Mouse (Mus musculus): ENCODE measurements around the gene Anpep.

Anpep gene

DNA sequence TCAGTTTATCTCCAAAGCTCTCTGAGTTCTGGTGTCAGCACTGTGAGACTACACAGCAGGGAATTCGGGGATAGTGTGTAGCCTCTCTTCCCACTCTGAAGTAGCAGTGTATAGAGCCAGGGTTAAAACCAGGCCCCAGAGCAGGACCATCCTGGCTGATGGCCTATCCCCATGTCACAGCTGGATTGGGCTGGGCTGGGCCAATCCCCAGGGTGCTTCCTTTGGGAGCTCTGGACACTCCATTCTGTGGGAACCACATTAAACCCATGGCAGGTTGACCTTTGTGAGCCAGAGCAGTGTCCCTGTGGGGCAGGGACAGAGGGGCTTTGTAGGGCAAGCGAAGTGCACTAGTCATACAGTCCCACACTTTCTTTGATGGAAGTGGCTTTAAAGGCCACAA is 14.5 kb downstream of the Anpep start:
- no peaks in the 10 kb centered on the region for H3K36me3 ChIP-seq (ENCODE audit: control insufficient read depth, insufficient read depth, low read length, poor library complexity, severe bottlenecking)
- H3K27me3 ChIP-seq (ENCODE audit: control insufficient read depth, insufficient read depth, low read length, poor library complexity, severe bottlenecking), result no peaks in the 10 kb centered on the region; the same call in 1 of the 2 replicates
- no peak for DNase-seq (ENCODE audit: low read depth, low spot score)

DNA sequence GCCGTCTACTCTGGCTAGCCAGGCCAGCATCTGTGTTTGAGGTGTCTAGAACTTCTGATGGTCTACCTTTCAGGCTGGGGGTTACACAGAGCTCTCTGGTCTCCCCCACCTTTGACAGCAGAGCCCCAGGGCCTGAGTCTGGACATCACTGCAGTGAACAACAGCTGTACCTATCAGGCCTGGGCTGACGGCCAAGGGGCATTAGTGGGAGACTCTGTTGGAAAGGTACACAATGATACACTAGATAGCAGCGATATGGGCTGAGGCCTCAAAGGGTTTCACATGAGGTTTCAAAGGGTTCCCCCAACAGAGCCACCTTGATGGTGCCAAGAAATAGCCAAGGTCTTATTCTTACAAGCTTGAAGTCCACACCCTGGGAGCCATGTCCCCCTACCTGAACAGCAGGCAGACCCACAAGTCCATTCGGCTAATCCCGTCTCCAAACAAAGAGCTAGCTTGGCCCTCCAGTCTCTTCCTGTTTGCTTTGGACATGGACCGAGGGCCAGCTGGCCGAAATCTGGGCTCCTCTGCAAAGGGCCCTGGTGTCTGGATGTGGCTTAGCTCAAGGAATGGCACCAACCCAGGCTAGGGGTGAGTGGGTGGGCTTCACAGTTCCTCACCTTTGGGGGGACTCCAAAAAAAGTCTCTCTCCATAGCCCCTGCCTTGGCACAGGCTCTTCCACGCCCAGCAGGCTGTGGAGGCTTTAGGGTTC is 16.6 kb downstream of the Anpep start:
- DNase-seq (ENCODE audit: low read depth, low spot score), result no peak
- no peaks in the 10 kb centered on the region for H3K27me3 ChIP-seq (ENCODE audit: control insufficient read depth, insufficient read depth, low read length, poor library complexity, severe bottlenecking)
- H3K36me3 ChIP-seq (ENCODE audit: control insufficient read depth, insufficient read depth, low read length, poor library complexity, severe bottlenecking), result no peaks in the 10 kb centered on the region

DNA sequence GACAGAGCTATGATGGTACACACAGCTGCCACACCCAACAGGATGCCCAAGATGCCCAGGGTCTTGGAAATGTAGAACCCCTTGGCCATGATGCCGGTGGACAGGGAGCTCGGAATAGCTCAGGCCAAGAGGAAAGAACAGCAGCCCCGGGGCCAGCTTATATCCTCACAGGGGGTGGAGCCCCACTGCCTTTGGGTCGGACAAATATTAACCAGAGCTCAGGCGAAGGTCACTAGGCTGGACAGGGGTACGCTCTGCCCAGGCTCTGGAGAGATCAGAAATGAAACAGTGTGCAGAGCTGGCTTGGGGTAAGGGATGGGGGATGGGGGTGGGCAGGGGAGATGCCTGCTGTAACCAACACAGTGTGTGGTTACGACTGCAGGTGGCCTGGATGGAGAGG is 18.7 kb downstream of the Anpep start:
- no peak for DNase-seq (ENCODE audit: low read depth, low spot score)
- Histone ChIP-seq H3K27me3 (ENCODE audit: control insufficient read depth, insufficient read depth, low read length, poor library complexity, severe bottlenecking) (no peaks in the 10 kb centered on the region), H3K36me3 (ENCODE audit: control insufficient read depth, insufficient read depth, low read length, poor library complexity, severe bottlenecking) (no peaks in the 10 kb centered on the region)

DNA sequence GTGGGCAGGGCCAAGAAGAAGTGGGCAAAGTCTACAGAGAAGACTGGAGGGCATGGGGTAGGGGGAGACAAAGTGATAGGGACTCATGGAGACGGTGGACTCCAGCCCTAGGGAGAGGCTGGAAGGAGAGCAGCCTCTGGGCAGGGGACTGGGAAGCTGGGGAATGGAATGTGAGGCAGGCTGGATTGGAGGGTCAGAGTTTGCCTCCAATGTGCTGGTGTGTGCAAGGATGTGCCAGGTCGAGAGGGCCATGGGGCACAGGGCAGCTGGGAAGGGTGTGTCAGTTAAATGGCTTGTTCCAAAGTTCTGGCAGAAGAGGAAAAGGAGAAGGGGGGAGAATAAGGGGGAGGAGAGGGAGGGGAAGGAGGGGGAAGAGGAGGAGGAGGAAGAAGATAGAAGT is 23.6 kb downstream of the Anpep start:
- no peak for DNase-seq (ENCODE audit: low read depth, low spot score)
- no peaks in the 10 kb centered on the region for H3K27me3 ChIP-seq (ENCODE audit: control insufficient read depth, insufficient read depth, low read length, poor library complexity, severe bottlenecking)

DNA sequence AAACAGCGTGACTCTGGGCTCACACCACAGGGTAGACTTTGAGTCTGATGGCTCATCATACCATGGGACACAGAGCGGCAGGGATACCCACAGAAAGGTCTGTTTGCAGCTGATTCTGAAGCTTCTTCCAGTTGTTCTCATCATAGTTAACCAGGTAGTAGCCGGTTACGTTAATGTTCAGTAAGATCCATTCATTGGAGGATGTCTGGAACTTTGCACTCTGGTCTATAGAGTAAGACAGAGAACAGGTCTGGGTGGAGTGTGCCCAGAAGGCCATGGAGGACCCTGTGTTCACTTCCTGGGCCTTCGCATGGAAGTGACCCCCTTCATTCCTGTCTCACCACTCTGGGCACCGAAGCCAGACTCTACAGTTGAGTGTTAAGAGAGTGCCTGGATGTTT is 25.7 kb downstream of the Anpep start:
- Histone ChIP-seq H3K27me3 (ENCODE audit: control insufficient read depth, insufficient read depth, low read length, poor library complexity, severe bottlenecking) (no peaks in the 10 kb centered on the region), H3K36me3 (ENCODE audit: control insufficient read depth, insufficient read depth, low read length, poor library complexity, severe bottlenecking) (no peaks in the 10 kb centered on the region)
- DNase-seq (ENCODE audit: low read depth, low spot score), result no peak

More for the DNA sequence above, 23.6 kb downstream of the Anpep start:
- no peaks in the 10 kb centered on the region for H3K36me3 ChIP-seq (ENCODE audit: control insufficient read depth, insufficient read depth, low read length, poor library complexity, severe bottlenecking)

DNA sequence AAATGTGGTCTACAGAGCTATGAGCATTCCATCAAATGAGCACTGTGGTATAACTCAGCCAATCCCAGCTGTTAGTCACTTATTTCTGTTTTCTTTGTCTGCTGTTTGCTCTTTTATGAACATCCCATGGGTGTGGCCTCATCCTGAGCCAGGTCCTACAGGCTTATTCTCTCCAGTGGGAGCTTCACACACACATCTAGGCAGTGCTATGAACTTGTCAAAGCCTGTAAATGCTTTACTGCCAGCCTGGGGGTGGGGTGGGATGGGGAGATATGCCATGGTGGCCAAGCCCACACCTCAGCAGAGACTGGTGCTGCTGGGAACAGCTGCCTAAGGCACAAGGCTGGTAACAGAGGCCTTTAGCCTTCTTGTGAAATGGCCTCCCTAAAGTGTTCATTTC is 27.9 kb downstream of the Anpep start:
- no peak for DNase-seq (ENCODE audit: low read depth, low spot score)
- Histone ChIP-seq H3K36me3 (ENCODE audit: control insufficient read depth, insufficient read depth, low read length, poor library complexity, severe bottlenecking) (no peaks in the 10 kb centered on the region), H3K27me3 (ENCODE audit: control insufficient read depth, insufficient read depth, low read length, poor library complexity, severe bottlenecking) (no peaks in the 10 kb centered on the region)

DNA sequence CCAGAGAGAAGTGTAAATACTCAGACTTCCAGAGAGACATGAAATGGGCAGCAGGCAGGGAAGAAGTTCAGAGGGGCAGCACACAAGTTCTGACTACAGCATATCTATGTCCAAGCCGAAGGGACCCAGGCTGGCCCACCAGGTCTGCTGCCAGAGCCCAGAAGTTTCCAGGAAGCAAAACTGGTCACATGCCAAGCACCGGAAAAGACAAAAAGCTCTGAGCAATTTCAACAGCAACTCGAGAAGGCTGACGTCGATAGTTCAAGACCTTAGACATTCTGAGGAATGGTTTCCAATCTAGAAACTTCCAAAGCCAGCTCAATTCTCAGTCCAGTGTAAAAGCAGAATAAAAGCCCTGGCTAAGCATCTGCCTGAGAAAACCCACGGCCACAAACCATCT is 29.3 kb downstream of the Anpep start:
- H3K36me3 ChIP-seq (ENCODE audit: control insufficient read depth, insufficient read depth, low read length, poor library complexity, severe bottlenecking), result no peaks in the 10 kb centered on the region
- no peaks in the 10 kb centered on the region for H3K27me3 ChIP-seq (ENCODE audit: control insufficient read depth, insufficient read depth, low read length, poor library complexity, severe bottlenecking)
- no peak for DNase-seq (ENCODE audit: low read depth, low spot score)

DNA sequence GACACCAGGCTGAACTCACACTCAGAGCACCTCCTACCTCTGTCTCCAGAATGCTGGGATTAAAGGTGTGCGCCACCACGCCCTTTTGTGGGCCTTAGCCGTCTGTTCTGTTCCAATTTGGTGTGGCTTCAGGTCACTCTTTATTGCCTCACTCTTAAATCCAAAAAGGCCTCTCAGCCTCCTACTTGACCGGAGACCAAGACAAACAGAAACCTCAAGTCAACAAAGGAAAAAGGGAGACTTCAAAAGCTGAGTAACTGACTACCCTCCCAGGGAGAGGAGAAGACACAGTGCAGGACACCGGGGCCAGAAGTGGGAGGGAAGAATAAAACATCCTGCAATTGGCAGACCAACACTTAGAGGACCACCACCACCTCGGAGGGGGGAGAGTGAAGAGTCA is 29.7 kb downstream of the Anpep start:
- no peaks in the 10 kb centered on the region for H3K27me3 ChIP-seq (ENCODE audit: control insufficient read depth, insufficient read depth, low read length, poor library complexity, severe bottlenecking)
- no peaks in the 10 kb centered on the region for H3K36me3 ChIP-seq (ENCODE audit: control insufficient read depth, insufficient read depth, low read length, poor library complexity, severe bottlenecking)
- no peak for DNase-seq (ENCODE audit: low read depth, low spot score)

DNA sequence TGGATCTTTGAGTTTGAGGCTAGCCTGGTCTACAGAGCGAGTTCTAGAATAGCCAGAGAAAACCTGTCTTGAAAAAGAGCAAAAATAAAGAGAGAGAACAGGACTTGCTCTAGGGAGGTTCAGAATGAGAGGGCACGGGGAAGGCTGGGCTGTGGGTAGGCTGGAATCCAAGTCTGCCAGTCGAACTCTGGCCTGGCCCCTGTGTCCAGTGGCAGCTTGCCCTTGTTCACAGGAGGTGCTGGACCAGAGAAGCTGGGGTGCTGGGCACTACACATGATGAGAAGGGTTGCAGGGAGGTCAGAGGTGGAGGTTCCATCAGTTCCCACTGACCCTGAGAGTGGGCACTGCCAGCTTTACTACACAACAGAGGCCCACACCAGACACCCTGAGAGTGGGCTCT is 32.5 kb downstream of the Anpep start:
- no peaks in the 10 kb centered on the region for H3K36me3 ChIP-seq (ENCODE audit: control insufficient read depth, insufficient read depth, low read length, poor library complexity, severe bottlenecking)
- no peak for DNase-seq (ENCODE audit: low read depth, low spot score)
- no peaks in the 10 kb centered on the region for H3K27me3 ChIP-seq (ENCODE audit: control insufficient read depth, insufficient read depth, low read length, poor library complexity, severe bottlenecking)

DNA sequence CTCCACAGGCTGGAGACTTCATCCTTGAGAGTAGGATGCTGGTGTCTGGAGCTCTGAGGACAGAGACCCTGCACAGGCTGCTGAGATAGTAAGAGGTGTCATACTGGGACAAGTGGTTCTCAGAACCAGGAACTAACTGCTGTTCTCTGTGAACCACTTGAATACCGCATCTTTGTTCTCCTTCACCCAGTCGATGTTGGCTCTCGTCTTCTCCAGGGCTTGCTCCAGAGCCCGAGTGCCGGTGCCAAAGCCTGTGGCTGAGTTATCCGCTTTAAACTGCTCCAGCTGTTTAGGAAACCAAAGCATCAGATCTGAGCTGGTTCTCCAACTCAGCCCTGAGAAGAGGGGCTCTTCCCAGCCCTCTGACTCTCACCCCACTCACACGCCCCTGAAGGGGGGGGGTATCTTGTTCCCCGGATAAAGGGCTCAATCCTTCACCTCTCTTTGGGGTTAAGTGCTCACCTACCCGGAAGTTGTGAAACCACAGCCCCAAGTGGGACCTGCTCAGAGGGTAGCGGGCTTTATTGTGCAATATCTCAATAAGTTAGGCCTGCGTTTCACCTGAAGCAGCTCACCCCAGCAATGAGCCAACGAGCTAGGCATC is 38.7 kb downstream of the Anpep start:
- Histone ChIP-seq H3K27me3 (ENCODE audit: control insufficient read depth, insufficient read depth, low read length, poor library complexity, severe bottlenecking) (no peaks in the 10 kb centered on the region), H3K36me3 (ENCODE audit: control insufficient read depth, insufficient read depth, low read length, poor library complexity, severe bottlenecking) (no peaks in the 10 kb centered on the region)
- no peak for DNase-seq (ENCODE audit: low read depth, low spot score)

DNA sequence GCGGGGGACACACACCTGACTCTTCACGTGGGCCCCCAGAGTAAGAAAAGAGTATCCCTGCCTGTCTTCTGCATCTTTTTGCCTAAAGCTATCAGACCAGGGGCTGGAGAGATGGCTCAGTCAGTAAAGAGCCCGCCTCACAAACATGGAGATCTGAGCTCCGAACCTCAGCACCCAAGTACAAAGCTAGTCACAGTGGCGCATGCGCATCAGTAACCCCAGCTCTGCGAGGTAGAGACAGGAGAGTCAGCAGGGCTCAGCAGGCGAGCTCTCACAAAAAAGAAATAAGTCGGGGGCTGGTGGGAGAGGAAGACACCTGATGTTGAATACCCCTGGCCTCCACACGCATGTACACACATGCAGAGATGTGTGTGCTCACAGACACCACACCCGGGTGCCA is 40.9 kb downstream of the Anpep start:
- Histone ChIP-seq H3K27me3 (ENCODE audit: control insufficient read depth, insufficient read depth, low read length, poor library complexity, severe bottlenecking) (no peaks in the 10 kb centered on the region), H3K36me3 (ENCODE audit: control insufficient read depth, insufficient read depth, low read length, poor library complexity, severe bottlenecking) (no peaks in the 10 kb centered on the region)
- no peak for DNase-seq (ENCODE audit: low read depth, low spot score)

DNA sequence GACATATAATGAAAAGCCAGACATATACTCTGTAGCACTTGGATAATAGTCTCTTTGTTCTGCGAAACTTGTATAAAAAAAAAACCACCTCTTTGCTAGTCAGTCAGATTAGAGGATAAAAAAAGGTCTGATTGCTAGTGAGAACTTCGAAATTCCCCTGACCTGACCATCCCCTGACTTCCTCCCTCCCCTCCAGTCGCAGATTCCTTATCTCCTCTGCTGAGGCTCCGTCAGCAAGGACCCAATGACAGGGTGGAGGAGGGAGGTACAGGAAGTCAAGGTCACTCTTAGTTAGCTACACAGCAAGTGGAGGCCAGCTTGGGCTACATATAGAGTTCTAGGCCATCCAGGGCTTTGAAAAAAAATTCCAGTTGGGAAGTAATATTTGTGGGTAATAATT is 41.3 kb downstream of the Anpep start:
- Histone ChIP-seq H3K27me3 (ENCODE audit: control insufficient read depth, insufficient read depth, low read length, poor library complexity, severe bottlenecking) (no peaks in the 10 kb centered on the region), H3K36me3 (ENCODE audit: control insufficient read depth, insufficient read depth, low read length, poor library complexity, severe bottlenecking) (no peaks in the 10 kb centered on the region)
- no peak for DNase-seq (ENCODE audit: low read depth, low spot score)

DNA sequence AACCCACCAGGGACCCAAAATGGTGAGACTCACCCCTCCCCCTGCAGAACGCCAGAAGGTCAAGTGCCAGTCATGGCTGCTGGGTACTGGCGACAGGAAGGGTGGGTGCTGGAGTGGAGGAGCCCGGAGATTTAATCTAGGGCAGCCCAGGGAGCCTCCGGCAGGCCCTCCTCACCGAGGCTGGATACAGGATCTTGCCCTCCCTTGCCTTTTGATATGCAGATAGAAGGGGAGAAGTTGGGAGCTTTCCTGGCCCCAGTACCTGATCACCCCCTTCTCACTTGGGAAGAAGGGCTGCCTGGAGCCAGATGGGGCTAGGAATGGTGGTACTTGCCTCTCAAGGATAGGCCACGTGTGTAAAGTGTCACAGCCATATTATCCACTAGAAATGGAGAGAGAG is 42.5 kb downstream of the Anpep start:
- no peak for DNase-seq (ENCODE audit: low read depth, low spot score)

DNA sequence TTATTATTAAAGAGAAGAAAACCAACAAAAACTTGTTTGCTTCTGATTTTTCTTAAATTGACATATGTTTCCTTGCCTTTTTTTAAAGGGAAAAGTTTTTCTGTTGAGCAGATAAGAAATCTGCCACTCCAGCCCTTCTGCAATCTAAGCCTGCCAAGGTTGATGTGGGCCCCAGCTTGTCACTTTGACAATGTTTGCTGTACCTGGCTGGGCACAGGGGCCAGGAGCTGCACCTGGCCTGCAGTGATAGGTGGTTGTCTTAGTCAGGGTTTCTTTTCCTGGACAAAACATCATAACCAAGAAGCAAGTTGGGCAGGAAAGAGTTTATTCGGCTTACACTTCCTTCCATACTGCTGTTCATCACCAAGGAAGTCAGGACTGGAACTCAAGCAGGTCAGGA is 47.5 kb downstream of the Anpep start:
- no peaks in the 10 kb centered on the region for H3K36me3 ChIP-seq (ENCODE audit: control insufficient read depth, insufficient read depth, low read length, poor library complexity, severe bottlenecking)
- no peaks in the 10 kb centered on the region for H3K27me3 ChIP-seq (ENCODE audit: control insufficient read depth, insufficient read depth, low read length, poor library complexity, severe bottlenecking)
- DNase-seq (ENCODE audit: low read depth, low spot score), result no peak

More for the DNA sequence above, 42.5 kb downstream of the Anpep start:
- Histone ChIP-seq H3K36me3 (ENCODE audit: control insufficient read depth, insufficient read depth, low read length, poor library complexity, severe bottlenecking) (no peaks in the 10 kb centered on the region), H3K27me3 (ENCODE audit: control insufficient read depth, insufficient read depth, low read length, poor library complexity, severe bottlenecking) (no peaks in the 10 kb centered on the region)

DNA sequence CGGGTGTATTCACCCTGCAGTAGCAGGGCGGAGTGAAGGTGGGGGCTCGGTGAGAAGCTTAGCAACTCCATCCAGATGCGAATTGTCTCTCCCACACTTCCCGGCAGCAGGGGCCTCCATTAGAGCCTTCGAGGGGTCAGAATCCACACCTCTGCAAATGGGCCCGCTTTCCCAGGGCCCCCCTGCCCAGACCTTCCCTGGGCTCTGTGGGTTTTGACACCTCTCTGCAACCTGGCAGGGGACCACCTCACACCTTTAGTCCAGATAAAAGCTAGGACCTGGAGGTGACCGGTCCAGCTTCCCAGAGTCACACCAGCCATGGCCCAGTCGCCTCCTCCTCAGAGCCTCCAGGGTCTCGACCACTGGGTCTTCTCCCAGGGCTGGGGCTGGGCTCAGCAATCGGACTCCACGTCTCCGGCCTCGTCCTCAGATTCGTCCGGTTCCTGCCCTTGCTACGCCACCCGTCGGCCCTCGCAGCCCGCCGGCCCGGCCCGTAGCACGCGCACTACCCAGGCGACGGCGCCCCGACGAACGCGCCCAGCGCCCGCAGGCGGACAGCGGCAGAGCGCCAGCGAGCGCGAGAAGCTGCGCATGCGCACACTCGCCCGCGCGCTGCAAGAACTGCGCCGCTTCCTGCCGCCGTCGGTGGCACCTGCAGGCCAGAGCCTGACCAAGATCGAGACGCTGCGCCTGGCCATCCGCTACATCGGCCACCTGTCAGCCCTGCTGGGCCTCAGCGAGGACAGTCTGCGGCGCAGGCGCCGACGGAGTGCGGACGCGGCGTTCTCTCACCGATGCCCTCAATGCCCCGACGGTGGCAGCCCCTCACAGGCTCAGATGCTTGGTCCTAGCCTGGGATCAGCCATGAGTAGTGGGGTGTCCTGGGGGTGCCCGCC is 50.0 kb downstream of the Anpep start, which contains the start of gene Mesp2:
Mesp2 (plus strand) TSS at position 117 of the 896 bp plus-strand sequence.
- no peaks in the 10 kb centered on the region for H3K27me3 ChIP-seq (ENCODE audit: control insufficient read depth, insufficient read depth, low read length, poor library complexity, severe bottlenecking)
- DNase-seq (ENCODE audit: low read depth, low spot score), result peak; percentile 80
- no peaks in the 10 kb centered on the region for H3K36me3 ChIP-seq (ENCODE audit: control insufficient read depth, insufficient read depth, low read length, poor library complexity, severe bottlenecking)

Measured in splenic B cell, adult 2 months (primary cell).